Mouse (Mus musculus) neural tube, embryonic 12.5 days (tissue): ENCODE data around the gene Cyp2d22. TPM values are rescaled to one million over a fixed set of nuclear protein-coding genes. Genes with fewer than 3 reads are reported as not detected.

Source experiments
- microRNA-seq: library from miRNA; unstranded; fragments of <30 nt; microRNA quantifications from one replicate; pipeline ENCODE4, GENCODE M21; 2017
- polyA plus RNA-seq: library from polyadenylated mRNA; unstranded; fragments of >200 nt; fragmentation: Nextera tagmentation; extraction: Ambion mirVana; gene quantifications from 2 replicates; pipeline ENCODE4 v1.2.1, GENCODE M21; 2016

The Cyp2d22 gene
- polyA plus RNA-seq, 1 experiment from 2014 or later: 2.9 TPM

Small RNAs within 50 kb of the gene (microRNA-seq; reads per million reads assigned to microRNA genes)
- gene Gm25990: not detected
- not detected for gene Gm27331
- not detected for gene Mir7684

Other genes starting within 250 kb of the Cyp2d22 start
- gene Srebf2, start 233.1 kb downstream of the Cyp2d22 start, polyA plus RNA-seq: 238 and 239 TPM in 2 replicates
- 0.29 and 0.46 TPM in 2 replicates for gene Shisa8, start 167.4 kb downstream of the Cyp2d22 start, polyA plus RNA-seq
- 0.10 and 0.22 TPM in 2 replicates for gene Tnfrsf13c, start 155.9 kb downstream of the Cyp2d22 start, polyA plus RNA-seq
- 45.5 and 45.8 TPM in 2 replicates for gene Cenpm, start 135.5 kb downstream of the Cyp2d22 start, polyA plus RNA-seq
- 1.7 and 3.2 TPM in 2 replicates for gene 1500009C09Rik, start 127.9 kb downstream of the Cyp2d22 start, polyA plus RNA-seq
- 235 and 268 TPM in 2 replicates for gene Sept3, start 105.4 kb downstream of the Cyp2d22 start, polyA plus RNA-seq
- not detected in 2 replicates for gene Wbp2nl, start 81.3 kb downstream of the Cyp2d22 start, polyA plus RNA-seq
- gene Naga, start 41.3 kb downstream of the Cyp2d22 start, polyA plus RNA-seq: 24.8 and 27.1 TPM in 2 replicates
- gene Pheta2, start 41.3 kb downstream of the Cyp2d22 start, polyA plus RNA-seq: 3.6 and 4.0 TPM in 2 replicates
- gene Smdt1, start 41.3 kb downstream of the Cyp2d22 start, polyA plus RNA-seq: 285 and 313 TPM in 2 replicates
- gene Ndufa6, start 25.9 kb downstream of the Cyp2d22 start, polyA plus RNA-seq: 302 and 313 TPM in 2 replicates
- not detected in 2 replicates for gene Cyp2d11, start 13.8 kb upstream of the Cyp2d22 start, polyA plus RNA-seq
- not detected in 2 replicates for gene Cyp2d10, start 26.9 kb upstream of the Cyp2d22 start, polyA plus RNA-seq
- gene Cyp2d9, start 53.2 kb upstream of the Cyp2d22 start, polyA plus RNA-seq: not detected in 2 replicates
- gene Cyp2d12, start 174.8 kb upstream of the Cyp2d22 start, polyA plus RNA-seq: not detected in 2 replicates
- not detected in 2 replicates for gene Cyp2d34, start 240.7 kb upstream of the Cyp2d22 start, polyA plus RNA-seq